Mouse (Mus musculus) C3H10T1/2 (cell line): ENCODE data around the gene Vapb. TPM values are rescaled to one million over a fixed set of nuclear protein-coding genes. Genes with fewer than 3 reads are reported as not detected.

Experiments used
- polyA plus RNA-seq, 2 experiments: library from polyadenylated mRNA; unstranded; fragments of >200 nt; fragmentation: generic; extraction: Trizol; gene quantifications; one replicate each; pipeline ENCODE4 v1.2.1; 2012; ENCODE audit warnings: missing spikeins in 2 of 2

Gene Vapb
- 10 to 100 TPM; 13.5 to 29.3 TPM for polyA plus RNA-seq

GRCm38 (mm10) chr2:173737222-173737989 is at the start of gene Vapb:
Vapb (plus strand) TSS chr2:173737511.

GRCm38 (mm10) chr2:173719115-173719514 is 18.2 kb upstream of the Vapb start, which contains the start of gene 1700010B08Rik:
1700010B08Rik (plus strand) TSS chr2:173719415.

Other genes starting within 250 kb of the Vapb start
- not detected for gene 1700021F07Rik, start 214.9 kb upstream of the Vapb start, polyA plus RNA-seq
- gene Ankrd60, start 159.1 kb upstream of the Vapb start, polyA plus RNA-seq, result not detected
- gene Rab22a, start 77.8 kb upstream of the Vapb start, polyA plus RNA-seq, result 10 to 100 TPM in 1 of 2 experiments, 1 to 10 TPM in 1; 4.4 to 12.4 TPM
- gene 1700010B08Rik, start 18.1 kb upstream of the Vapb start, polyA plus RNA-seq, result not detected